Mouse (Mus musculus): ENCODE measurements at regions not wholly inside any gene's neighbourhood (a gene's known extent, or its start where the extent isn't known, plus 50 kb on each side); places are given as distances from the start of the nearest gene placed in this dataset.

DNA sequence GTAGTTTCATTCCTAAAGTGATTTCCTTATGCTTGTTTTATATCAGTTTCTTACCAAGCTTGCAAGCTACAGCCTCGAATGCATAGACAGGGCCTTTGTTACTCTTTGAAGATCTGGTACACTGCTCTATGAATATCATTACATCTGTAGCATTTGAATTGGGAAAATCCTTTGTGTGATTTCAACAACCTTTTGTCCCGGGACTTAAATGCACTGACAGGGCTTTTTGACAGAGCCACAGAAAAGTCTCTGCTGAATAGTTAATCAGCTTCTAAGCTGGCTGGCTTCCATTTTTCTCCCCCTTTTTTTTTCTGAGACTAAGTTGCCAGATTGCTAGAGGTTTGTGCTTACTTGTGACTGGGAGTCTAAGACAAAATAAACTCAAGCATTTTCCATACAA lies 80.2 kb downstream of the Ednrb start:
- ATAC-seq (ENCODE audit: low FRiP score): no peak; the same call in 1 of the 2 replicates
- WGBS: 13% methylated on average over 2 of the region's 2 CpGs
- no peak for TF ChIP-seq CTCF (IDR thresholded peaks at IDR 0.05)

DNA sequence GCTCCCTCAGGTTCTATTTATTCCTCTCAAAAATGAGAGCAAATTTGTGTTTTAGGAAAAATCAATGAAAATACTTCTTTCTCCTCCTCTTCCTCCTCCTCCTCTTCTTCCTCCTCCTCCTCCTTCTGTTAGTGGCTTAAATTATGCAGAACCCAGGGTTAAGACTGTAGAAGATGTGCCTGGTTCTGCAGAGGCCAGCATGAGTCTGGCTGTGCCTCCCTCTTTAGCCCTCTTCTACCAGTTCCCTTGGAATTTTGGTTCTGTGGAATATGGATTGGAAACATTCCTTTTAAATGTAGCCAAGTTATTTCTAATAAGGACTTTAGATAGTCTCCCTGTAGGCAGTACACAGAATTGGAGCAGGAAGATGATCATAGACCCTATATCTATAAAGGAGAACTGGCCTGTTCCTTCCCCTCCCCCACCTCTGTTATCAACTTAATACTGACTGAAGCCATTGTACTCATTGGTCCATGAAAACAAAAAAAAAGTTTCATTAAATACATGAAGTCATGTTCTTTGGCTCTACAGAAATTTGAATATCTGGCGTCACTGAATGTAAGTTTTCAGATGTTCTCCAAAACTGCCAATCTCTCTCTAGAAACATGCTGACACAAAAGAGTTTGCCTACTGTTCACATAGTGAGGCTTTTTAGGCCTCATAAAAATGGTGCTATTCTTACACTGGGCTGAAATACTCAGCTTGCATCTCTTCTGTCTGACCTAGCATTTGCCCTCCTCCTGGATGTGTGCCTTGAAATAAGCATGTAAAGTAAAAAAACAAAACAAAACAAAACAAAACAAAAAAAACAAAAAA lies 80.8 kb downstream of the Ednrb start:
- ATAC-seq (ENCODE audit: low FRiP score): peak; percentile 44; the same call in 1 of the 2 replicates
- TF ChIP-seq CTCF (IDR thresholded peaks at IDR 0.05): no peak
- no peaks in the 10 kb centered on the region for H3K27me3 ChIP-seq (ENCODE audit: insufficient read depth, low read length)
- H3K4me3 ChIP-seq (ENCODE audit: low read depth, low read length): no peak overlapping the region
- no peaks in the 10 kb centered on the region for H3K9me3 ChIP-seq (ENCODE audit: low read length)
- WGBS: 36% methylated on average over 1 of the region's 1 CpGs
- no peaks in the 10 kb centered on the region for H3K4me1 ChIP-seq (ENCODE audit: insufficient read depth, low read length)
- no peaks in the 10 kb centered on the region for H3K36me3 ChIP-seq (ENCODE audit: insufficient read depth, low read length)
- DNase-seq (ENCODE audit: low spot score): peak; percentile 56
- H3K9ac ChIP-seq (replicated peaks; ENCODE audit: low read length, poor library complexity, severe bottlenecking): no peak overlapping the region
- H3K27ac ChIP-seq (ENCODE audit: low read depth, low read length): peak overlapping the region; percentile 39; the same call in 1 of the 2 replicates
- no peak overlapping the region for H3K4me2 ChIP-seq (ENCODE audit: low read depth, low read length, poor library complexity, severe bottlenecking)

More for the DNA sequence above, 80.2 kb downstream of the Ednrb start:
- Histone ChIP-seq H3K9me3 (ENCODE audit: low read length) (no peaks in the 10 kb centered on the region), H3K27ac (ENCODE audit: low read depth, low read length) (peak overlapping the region; percentile 39; the same call in 1 of the 2 replicates), H3K9ac (replicated peaks; ENCODE audit: low read length, poor library complexity, severe bottlenecking) (no peak overlapping the region), H3K36me3 (ENCODE audit: insufficient read depth, low read length) (no peaks in the 10 kb centered on the region), H3K27me3 (ENCODE audit: insufficient read depth, low read length) (no peaks in the 10 kb centered on the region), H3K4me2 (ENCODE audit: low read depth, low read length, poor library complexity, severe bottlenecking) (no peak overlapping the region), H3K4me1 (ENCODE audit: insufficient read depth, low read length) (no peaks in the 10 kb centered on the region), H3K4me3 (ENCODE audit: low read depth, low read length) (no peak overlapping the region)
- DNase-seq (ENCODE audit: low spot score): peak; percentile 85

GRCm38 (mm10) chr14:103759443-103759842 lies 84.8 kb downstream of the Ednrb start:
- no peaks in the 10 kb centered on the region for H3K4me1 ChIP-seq (ENCODE audit: insufficient read depth, low read length)

More at GRCm38 (mm10) chr14:103759443-103759842, 84.8 kb downstream of the Ednrb start:
- Histone ChIP-seq H3K4me3 (ENCODE audit: low read depth, low read length) (no peak overlapping the region), H3K36me3 (ENCODE audit: insufficient read depth, low read length) (no peaks in the 10 kb centered on the region), H3K9me3 (ENCODE audit: low read length) (no peaks in the 10 kb centered on the region), H3K4me2 (ENCODE audit: low read depth, low read length, poor library complexity, severe bottlenecking) (no peak overlapping the region), H3K27ac (ENCODE audit: low read depth, low read length) (no peak overlapping the region), H3K9ac (replicated peaks; ENCODE audit: low read length, poor library complexity, severe bottlenecking) (no peak overlapping the region), H3K27me3 (ENCODE audit: insufficient read depth, low read length) (no peaks in the 10 kb centered on the region)
- no peak for ATAC-seq (ENCODE audit: low FRiP score)
- no peak for DNase-seq (ENCODE audit: low spot score)
- no peak for TF ChIP-seq CTCF (IDR thresholded peaks at IDR 0.05)
- WGBS: 84% methylated on average over 6 of the region's 6 CpGs

All from midbrain, postnatal 0 days (tissue).